Mouse (Mus musculus): Measurements from ENCODE around the gene Acsm5. TPM values are rescaled to one million over a fixed set of nuclear protein-coding genes. Genes with fewer than 3 reads are reported as not detected.

Acsm5 gene
- 0.22 and 0.25 TPM in 2 replicates for polyA plus RNA-seq (2012; rRNA removed)

- H3K27me3 ChIP-seq (ENCODE audit: control insufficient read depth, insufficient read depth, low read length): no peaks in the 10 kb centered on the region
- H3K4me3 ChIP-seq (ENCODE audit: control insufficient read depth, low read depth, low read length): peak within 1 kb of the TSS; percentile 68
- H3K27ac ChIP-seq (ENCODE audit: control insufficient read depth, insufficient read depth, low read depth, low read length): no peak within 1 kb of the TSS
- H3K4me1 ChIP-seq (ENCODE audit: control insufficient read depth, insufficient read depth, low read length): peaks cover 2% of the 10 kb centered on the region; the same call in 1 of the 2 replicates
- H3K36me3 ChIP-seq (ENCODE audit: control insufficient read depth, insufficient read depth, low read length): no peaks in the 10 kb centered on the region
- TF ChIP-seq CTCF (IDR thresholded peaks at IDR 0.05; ENCODE audit: control insufficient read depth, insufficient read depth, insufficient replicate concordance, low read depth, low read length): no peak
- no peak for TF ChIP-seq POLR2A (IDR thresholded peaks at IDR 0.05; ENCODE audit: control insufficient read depth, low read depth, low read length)
Measured at GRCm38 (mm10) chr7:119519163-119519562, at the start of gene Acsm5. Gene Acsm5, plus strand, starts transcription at chr7:119519463.

GRCm38 (mm10) chr7:119476500-119477389, 42.5 kb upstream of the Acsm5 start:
- no peaks in the 10 kb centered on the region for H3K36me3 ChIP-seq (ENCODE audit: control insufficient read depth, insufficient read depth, low read length)
- no peak overlapping the region for H3K4me3 ChIP-seq (ENCODE audit: control insufficient read depth, low read depth, low read length)
- no peaks in the 10 kb centered on the region for H3K27me3 ChIP-seq (ENCODE audit: control insufficient read depth, insufficient read depth, low read length)
- no peak for TF ChIP-seq POLR2A (IDR thresholded peaks at IDR 0.05; ENCODE audit: control insufficient read depth, low read depth, low read length)
- TF ChIP-seq CTCF (IDR thresholded peaks at IDR 0.05; ENCODE audit: control insufficient read depth, insufficient read depth, insufficient replicate concordance, low read depth, low read length): peak; percentile 24; the same call in 1 of the 2 replicates
- H3K4me1 ChIP-seq (ENCODE audit: control insufficient read depth, insufficient read depth, low read length): no peaks in the 10 kb centered on the region; the same call in 1 of the 2 replicates
- H3K27ac ChIP-seq (ENCODE audit: control insufficient read depth, insufficient read depth, low read depth, low read length): no peak overlapping the region

GRCm38 (mm10) chr7:119479256-119479655, 40.0 kb upstream of the Acsm5 start, which contains the start of gene Umod:
Gene Umod, minus strand, starts transcription at chr7:119479282.
- Histone ChIP-seq H3K27me3 (ENCODE audit: control insufficient read depth, insufficient read depth, low read length) (no peaks in the 10 kb centered on the region), H3K4me3 (ENCODE audit: control insufficient read depth, low read depth, low read length) (no peak within 1 kb of the TSS), H3K27ac (ENCODE audit: control insufficient read depth, insufficient read depth, low read depth, low read length) (no peak within 1 kb of the TSS), H3K4me1 (ENCODE audit: control insufficient read depth, insufficient read depth, low read length) (no peaks in the 10 kb centered on the region; the same call in 1 of the 2 replicates), H3K36me3 (ENCODE audit: control insufficient read depth, insufficient read depth, low read length) (no peaks in the 10 kb centered on the region)
- TF ChIP-seq CTCF (IDR thresholded peaks at IDR 0.05; ENCODE audit: control insufficient read depth, insufficient read depth, insufficient replicate concordance, low read depth, low read length) (no peak), POLR2A (IDR thresholded peaks at IDR 0.05; ENCODE audit: control insufficient read depth, low read depth, low read length) (no peak)

GRCm38 (mm10) chr7:119484154-119484553, 35.1 kb upstream of the Acsm5 start:
- Histone ChIP-seq H3K4me1 (ENCODE audit: control insufficient read depth, insufficient read depth, low read length) (no peaks in the 10 kb centered on the region), H3K27me3 (ENCODE audit: control insufficient read depth, insufficient read depth, low read length) (no peaks in the 10 kb centered on the region), H3K27ac (ENCODE audit: control insufficient read depth, insufficient read depth, low read depth, low read length) (no peak overlapping the region), H3K4me3 (ENCODE audit: control insufficient read depth, low read depth, low read length) (no peak overlapping the region), H3K36me3 (ENCODE audit: control insufficient read depth, insufficient read depth, low read length) (no peaks in the 10 kb centered on the region)
- TF ChIP-seq CTCF (IDR thresholded peaks at IDR 0.05; ENCODE audit: control insufficient read depth, insufficient read depth, insufficient replicate concordance, low read depth, low read length) (no peak), POLR2A (IDR thresholded peaks at IDR 0.05; ENCODE audit: control insufficient read depth, low read depth, low read length) (no peak)

GRCm38 (mm10) chr7:119486683-119487082, 32.6 kb upstream of the Acsm5 start:
- Histone ChIP-seq H3K4me3 (ENCODE audit: control insufficient read depth, low read depth, low read length) (no peak overlapping the region), H3K4me1 (ENCODE audit: control insufficient read depth, insufficient read depth, low read length) (no peaks in the 10 kb centered on the region), H3K27ac (ENCODE audit: control insufficient read depth, insufficient read depth, low read depth, low read length) (no peak overlapping the region), H3K27me3 (ENCODE audit: control insufficient read depth, insufficient read depth, low read length) (no peaks in the 10 kb centered on the region), H3K36me3 (ENCODE audit: control insufficient read depth, insufficient read depth, low read length) (no peaks in the 10 kb centered on the region)
- TF ChIP-seq CTCF (IDR thresholded peaks at IDR 0.05; ENCODE audit: control insufficient read depth, insufficient read depth, insufficient replicate concordance, low read depth, low read length) (no peak), POLR2A (IDR thresholded peaks at IDR 0.05; ENCODE audit: control insufficient read depth, low read depth, low read length) (no peak)

- TF ChIP-seq CTCF (IDR thresholded peaks at IDR 0.05; ENCODE audit: control insufficient read depth, insufficient read depth, insufficient replicate concordance, low read depth, low read length) (no peak), POLR2A (IDR thresholded peaks at IDR 0.05; ENCODE audit: control insufficient read depth, low read depth, low read length) (no peak)
- no peak overlapping the region for H3K27ac ChIP-seq (ENCODE audit: control insufficient read depth, insufficient read depth, low read depth, low read length)
Measured at GRCm38 (mm10) chr7:119490041-119490780, 29.1 kb upstream of the Acsm5 start.

GRCm38 (mm10) chr7:119511143-119511542, 8.1 kb upstream of the Acsm5 start:
- no peak overlapping the region for H3K4me3 ChIP-seq (ENCODE audit: control insufficient read depth, low read depth, low read length)
- no peak for TF ChIP-seq POLR2A (IDR thresholded peaks at IDR 0.05; ENCODE audit: control insufficient read depth, low read depth, low read length)
- no peak for TF ChIP-seq CTCF (IDR thresholded peaks at IDR 0.05; ENCODE audit: control insufficient read depth, insufficient read depth, insufficient replicate concordance, low read depth, low read length)
- no peak overlapping the region for H3K27ac ChIP-seq (ENCODE audit: control insufficient read depth, insufficient read depth, low read depth, low read length)
- H3K27me3 ChIP-seq (ENCODE audit: control insufficient read depth, insufficient read depth, low read length): no peaks in the 10 kb centered on the region
- no peaks in the 10 kb centered on the region for H3K36me3 ChIP-seq (ENCODE audit: control insufficient read depth, insufficient read depth, low read length)
- H3K4me1 ChIP-seq (ENCODE audit: control insufficient read depth, insufficient read depth, low read length): no peaks in the 10 kb centered on the region; the same call in 1 of the 2 replicates

More at GRCm38 (mm10) chr7:119490041-119490780, 29.1 kb upstream of the Acsm5 start:
- Histone ChIP-seq H3K36me3 (ENCODE audit: control insufficient read depth, insufficient read depth, low read length) (no peaks in the 10 kb centered on the region), H3K4me1 (ENCODE audit: control insufficient read depth, insufficient read depth, low read length) (no peaks in the 10 kb centered on the region), H3K4me3 (ENCODE audit: control insufficient read depth, low read depth, low read length) (no peak overlapping the region), H3K27me3 (ENCODE audit: control insufficient read depth, insufficient read depth, low read length) (no peaks in the 10 kb centered on the region)

All from testis, adult 2 months (tissue).